Mouse (Mus musculus): Measurements from ENCODE around the gene Ogt. TPM values are rescaled to one million over a fixed set of nuclear protein-coding genes. Genes with fewer than 3 reads are reported as not detected.
A peak's percentile ranks its signal among the peaks of the same experiment; 100 is the strongest.

Gene Ogt
- total RNA-seq (2021) = 154 and 179 TPM in 2 replicates
- long read RNA-seq, experiment 1, full-length matches to known transcripts = 3 of 14 reads
- long read RNA-seq, experiment 1, partial matches to known transcripts = 3 of 14 reads
- long read RNA-seq, experiment 1, other reads (novel, unspliced or antisense) = 8 of 14 reads
- long read RNA-seq, experiment 2, full-length matches to known transcripts = 2 of 11 reads
- long read RNA-seq, experiment 2, partial matches to known transcripts = 3 of 11 reads
- long read RNA-seq, experiment 2, other reads (novel, unspliced or antisense) = 6 of 11 reads

- peak; percentile 91 for DNase-seq
Observed at GRCm38 (mm10) chrX:101639741-101640166, at the start of gene Ogt. Gene Ogt (plus strand): TSS chrX:101640060.

GRCm38 (mm10) chrX:101616183-101616582, 23.7 kb upstream of the Ogt start:
- DNase-seq = no peak

- DNase-seq = peak; percentile 7
Observed at GRCm38 (mm10) chrX:101617889-101618288, 22.0 kb upstream of the Ogt start.

- DNase-seq = peak; percentile 7
Observed at GRCm38 (mm10) chrX:101620317-101620716, 19.5 kb upstream of the Ogt start.

- DNase-seq = no peak
Observed at GRCm38 (mm10) chrX:101622539-101622938, 17.3 kb upstream of the Ogt start.

- DNase-seq = no peak
Observed at GRCm38 (mm10) chrX:101636821-101637525, 2.9 kb upstream of the Ogt start.

GRCm38 (mm10) chrX:101638856-101639255, 1.0 kb upstream of the Ogt start:
- DNase-seq = no peak

- no peak for DNase-seq
Observed at GRCm38 (mm10) chrX:101639306-101639705, 554 bp upstream of the Ogt start.

- DNase-seq = peak; percentile 49
Observed at GRCm38 (mm10) chrX:101640194-101641160, 617 bp downstream of the Ogt start.

- no peak for DNase-seq
Observed at GRCm38 (mm10) chrX:101641161-101641530, 1.3 kb downstream of the Ogt start.

- DNase-seq = no peak
Observed at GRCm38 (mm10) chrX:101642091-101642490, 2.2 kb downstream of the Ogt start.

GRCm38 (mm10) chrX:101645286-101645685, 5.4 kb downstream of the Ogt start:
- no peak for DNase-seq

GRCm38 (mm10) chrX:101646621-101647020, 6.8 kb downstream of the Ogt start:
- no peak for DNase-seq

GRCm38 (mm10) chrX:101695686-101696085, 55.8 kb downstream of the Ogt start:
- no peak for DNase-seq

- no peak for DNase-seq
Observed at GRCm38 (mm10) chrX:101697537-101697936, 57.7 kb downstream of the Ogt start.

- DNase-seq = no peak
Observed at GRCm38 (mm10) chrX:101698232-101698631, 58.4 kb downstream of the Ogt start.

GRCm38 (mm10) chrX:101705111-101705510, 65.3 kb downstream of the Ogt start:
- peak; percentile 21 for DNase-seq

GRCm38 (mm10) chrX:101720401-101720800, 80.5 kb downstream of the Ogt start:
- DNase-seq = no peak

- DNase-seq = no peak
Observed at GRCm38 (mm10) chrX:101730010-101730409, 90.2 kb downstream of the Ogt start.

- DNase-seq = no peak
Observed at GRCm38 (mm10) chrX:101732644-101733043, 92.8 kb downstream of the Ogt start.

- no peak for DNase-seq
Observed at GRCm38 (mm10) chrX:101733288-101733687, 93.4 kb downstream of the Ogt start.

GRCm38 (mm10) chrX:101733828-101734319, 94.0 kb downstream of the Ogt start, which contains the start of gene Cxcr3:
Gene Cxcr3 (minus strand): TSS chrX:101734269.
- DNase-seq = peak; percentile 72

Data from adrenal gland, postnatal 14 days (tissue).